Mouse (Mus musculus): Measurements from ENCODE around the gene Adamts18.

- TF ChIP-seq POLR2A (IDR thresholded peaks at IDR 0.05; ENCODE audit: low read depth, low read length) (no peak), CTCF (IDR thresholded peaks at IDR 0.05; ENCODE audit: extremely low read depth, insufficient read length, insufficient replicate concordance, low read depth, low read length) (no peak)
Observed at GRCm38 (mm10) chr8:113721459-113721858, 127.1 kb downstream of the Adamts18 start.
